Mouse (Mus musculus): ENCODE data around the gene Dyrk1a.

DNA sequence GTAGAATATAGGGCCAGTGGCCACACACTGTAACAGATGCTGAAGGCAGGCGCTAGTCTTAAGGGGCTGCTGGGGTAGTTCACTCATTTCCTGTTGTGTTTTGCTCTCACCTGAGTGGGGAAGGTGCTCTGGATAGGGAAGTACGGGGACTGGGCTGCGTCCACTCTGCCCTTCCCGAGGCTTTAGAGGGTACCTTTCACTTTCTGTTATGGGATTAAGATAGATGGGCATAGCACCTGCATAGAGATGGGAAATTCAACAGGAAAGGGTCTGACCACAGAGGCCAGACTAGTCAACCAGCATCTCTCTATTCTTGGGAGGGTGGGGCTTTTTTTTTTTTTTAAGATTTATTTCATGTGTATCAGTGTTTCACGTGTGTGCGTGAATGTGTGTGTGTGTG lies 19.2 kb downstream of the Dyrk1a start:
- TF ChIP-seq EP300 (IDR thresholded peaks at IDR 0.05) (no peak), CTCF (IDR thresholded peaks at IDR 0.05) (no peak)

All from lung, postnatal 0 days (tissue).